Mouse (Mus musculus) T-helper 2 cell (primary cell): Measurements from ENCODE around the gene Nectin4.
"Not testable (repeated sequence)": the region's sequence is repeated elsewhere in the genome, so short reads cannot be mapped to it uniquely, and the experiment has no call there.

Experiments used
- in situ Hi-C: fragments of 300-600 bp; cut with MboI, MseI; formaldehyde crosslinking; loops from one replicate; pipeline ENCODE4 v1.15.1; 2025; ENCODE audit warnings: high pct_unique_total_duplicates

Nectin4 gene

DNA sequence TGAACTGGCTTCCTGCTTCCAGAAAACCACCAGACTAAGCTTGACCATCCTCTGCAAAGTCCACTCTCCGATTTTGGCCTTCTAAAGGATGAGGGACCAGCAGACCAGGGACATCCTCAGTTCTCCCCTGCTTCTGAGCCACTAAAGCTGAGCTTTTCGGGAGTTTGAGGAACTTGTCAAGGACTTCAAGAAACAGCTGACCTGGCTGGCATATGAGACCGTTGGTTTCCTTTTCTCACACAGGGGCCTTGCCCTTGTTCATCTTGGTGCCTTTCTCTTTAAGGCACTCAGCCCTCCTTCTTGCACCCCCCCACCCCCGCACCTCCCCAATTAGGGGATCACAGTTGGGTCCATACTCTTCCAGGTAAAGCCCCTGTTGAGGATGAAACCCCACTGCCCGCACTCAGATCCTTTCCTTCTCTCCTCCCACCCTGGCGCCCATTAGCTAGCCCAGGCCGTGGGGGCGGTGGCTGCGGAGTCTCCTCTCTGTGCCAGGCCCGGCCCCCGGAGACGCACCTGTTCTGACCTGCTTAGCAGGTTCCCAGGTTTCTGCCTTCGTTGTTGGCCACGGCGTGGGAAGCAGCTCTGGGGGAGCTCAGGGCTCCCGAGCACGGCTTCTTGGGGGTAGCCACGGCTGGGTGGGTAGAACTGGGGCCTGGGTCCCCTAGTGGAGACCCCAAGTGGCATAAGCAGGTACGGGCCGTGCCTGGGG, at the start of gene Nectin4:
TSS of gene Nectin4 (plus strand) at position 255 of the 712 bp plus-strand sequence.
- in situ Hi-C loops = loop anchor here (10.0 kb wide), 1 partner anchor 105 kb away; no protein-coding TSS in a partner anchor

DNA sequence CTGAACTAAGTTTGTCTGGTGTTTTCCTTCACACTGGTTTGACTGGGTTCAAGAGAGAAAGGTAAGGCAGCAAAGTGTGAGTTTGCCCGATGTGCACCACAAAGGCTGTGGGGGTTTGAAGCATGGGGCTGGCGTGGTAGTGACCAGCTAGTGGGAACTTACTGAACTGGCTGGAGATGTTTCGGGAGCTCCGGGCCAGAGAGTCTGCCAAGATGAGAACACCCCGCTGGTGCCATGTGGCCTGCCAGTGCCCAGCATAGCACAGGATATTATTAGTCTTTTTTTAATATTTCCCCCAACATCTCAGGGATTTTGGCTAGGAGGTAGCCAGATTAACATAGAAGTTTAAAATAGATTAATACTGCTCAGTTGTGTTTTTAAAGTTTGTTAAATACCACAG, 49.7 kb upstream of the Nectin4 start:
- in situ Hi-C loops = no loop called here

DNA sequence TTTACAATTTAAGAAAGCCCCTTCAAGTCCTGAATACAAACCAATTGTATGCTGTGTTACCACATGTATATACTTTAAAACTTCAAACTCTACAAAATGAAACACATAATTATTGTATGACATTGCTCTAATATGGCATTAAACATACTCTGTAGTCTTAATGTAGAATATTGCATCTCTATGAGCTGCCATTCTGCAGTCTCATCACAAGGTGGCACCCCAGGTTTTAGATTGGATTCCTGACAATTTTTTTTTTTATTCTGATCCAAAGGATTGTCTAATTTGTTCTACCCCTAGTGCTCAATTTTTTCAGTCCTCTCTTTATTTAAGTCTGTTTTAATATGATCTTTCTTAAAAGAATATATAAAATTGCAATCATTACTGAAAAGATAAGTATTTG, 48.5 kb upstream of the Nectin4 start:
- in situ Hi-C loops = no loop called here

DNA sequence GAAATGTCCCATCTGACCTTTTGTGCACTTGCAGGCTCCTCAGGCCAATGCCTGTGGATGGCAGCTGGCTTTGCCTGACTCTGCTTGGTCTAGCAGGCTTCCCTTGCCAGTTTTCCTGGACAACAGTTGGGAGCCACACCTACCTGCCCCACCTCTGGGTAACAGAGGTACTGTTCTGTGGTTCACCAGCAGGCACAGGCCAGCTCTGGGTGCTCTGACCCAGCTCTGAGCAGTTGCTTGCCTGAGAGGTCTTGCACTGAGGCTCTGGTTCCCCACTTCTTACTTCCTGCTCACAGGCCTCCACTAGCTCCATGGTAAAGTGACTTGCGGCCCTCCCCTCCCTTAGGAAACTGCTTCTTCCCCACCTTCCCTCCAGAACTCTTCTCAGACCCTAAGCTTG, 47.9 kb upstream of the Nectin4 start:
- in situ Hi-C loops = no loop called here

DNA sequence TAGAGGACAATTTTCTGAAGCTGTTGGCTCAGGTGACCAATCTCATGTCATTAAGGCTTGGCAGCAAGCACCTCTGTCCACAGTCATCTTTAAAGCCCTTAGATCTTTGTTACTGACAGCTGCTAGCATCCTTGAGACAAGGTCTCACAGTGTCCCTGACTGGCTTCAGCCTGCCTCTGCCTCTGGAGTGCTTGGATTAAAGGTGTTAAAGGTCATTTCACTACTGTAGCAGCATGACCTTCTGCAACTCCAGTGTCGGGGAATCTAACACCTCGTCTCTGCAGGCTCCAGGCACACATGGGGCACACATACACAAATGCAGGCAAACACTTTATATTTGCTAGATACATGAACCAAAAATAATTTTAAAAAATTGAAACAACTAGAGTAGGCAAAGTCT, 44.3 kb upstream of the Nectin4 start:
- in situ Hi-C loops = no loop called here

DNA sequence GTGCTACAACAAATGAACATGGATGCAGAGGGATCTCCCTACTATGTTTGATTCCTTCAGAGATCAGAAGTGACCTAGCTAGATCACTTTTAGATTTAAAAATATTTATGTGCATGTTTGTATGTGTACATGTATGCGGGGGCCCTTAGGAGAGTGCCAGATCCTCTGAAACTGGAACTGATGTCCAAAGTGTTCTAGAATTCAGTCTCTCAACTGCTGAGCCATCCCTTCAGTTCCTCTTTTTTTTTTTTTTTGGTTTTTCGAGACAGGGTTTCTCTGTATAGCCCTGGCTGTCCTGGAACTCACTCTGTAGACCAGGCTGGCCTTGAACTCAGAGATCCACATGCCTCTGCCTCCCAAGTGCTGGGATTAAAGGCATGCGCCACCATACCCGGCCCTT, 43.3 kb upstream of the Nectin4 start:
- in situ Hi-C loops = not testable (repeated sequence)

DNA sequence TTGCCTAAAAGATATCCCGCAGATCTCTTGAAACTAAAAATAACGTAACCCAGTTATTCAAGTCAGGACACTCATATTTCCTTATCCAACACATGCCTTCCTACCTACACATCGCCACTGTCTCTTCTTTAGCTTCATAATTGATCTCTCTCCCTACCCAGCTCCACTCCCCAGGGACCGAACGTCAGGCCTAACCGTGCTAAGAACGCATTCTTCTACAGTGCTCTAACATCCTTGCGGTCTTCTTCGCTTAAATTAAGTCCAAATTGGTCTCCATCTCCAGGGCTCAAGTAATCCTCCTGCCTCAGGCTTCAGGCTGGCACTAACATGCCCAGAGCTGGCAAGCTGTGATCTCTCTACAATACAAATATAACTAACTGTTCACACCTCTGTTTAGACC, 41.7 kb upstream of the Nectin4 start:
- in situ Hi-C loops = no loop called here

DNA sequence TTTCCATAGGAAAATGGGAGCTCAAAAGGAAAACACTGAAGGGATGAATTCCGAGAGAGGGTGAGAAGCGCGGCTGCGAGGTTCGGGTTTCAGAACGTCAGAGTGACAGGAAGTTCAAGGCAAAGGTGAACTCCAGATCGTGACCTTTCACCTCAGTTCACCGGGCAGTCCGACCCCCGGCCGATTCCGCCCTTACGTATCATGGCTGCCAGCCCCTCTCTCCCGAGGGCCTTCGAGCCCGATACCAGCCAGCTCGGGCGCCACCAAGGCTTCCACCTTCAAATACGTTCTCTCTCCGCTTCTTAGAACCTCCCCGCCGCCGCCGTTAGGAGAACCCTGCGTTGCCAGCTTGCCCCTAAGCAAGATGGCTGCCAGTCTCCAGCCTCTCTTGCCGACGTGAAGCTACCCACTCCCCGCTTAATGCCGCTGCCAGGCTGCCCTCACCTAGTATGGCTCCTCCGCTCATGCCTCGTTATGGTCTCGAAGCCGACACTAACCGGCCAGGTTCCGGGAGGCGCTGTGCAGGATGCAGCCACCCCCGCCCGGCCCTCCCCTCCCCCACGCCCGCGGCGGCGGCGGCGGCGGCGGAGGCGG, 41.0 kb upstream of the Nectin4 start, which contains the start of gene Dedd:
TSS of gene Dedd (plus strand) at position 307 of the 594 bp plus-strand sequence.
- in situ Hi-C loops = no loop called here

DNA sequence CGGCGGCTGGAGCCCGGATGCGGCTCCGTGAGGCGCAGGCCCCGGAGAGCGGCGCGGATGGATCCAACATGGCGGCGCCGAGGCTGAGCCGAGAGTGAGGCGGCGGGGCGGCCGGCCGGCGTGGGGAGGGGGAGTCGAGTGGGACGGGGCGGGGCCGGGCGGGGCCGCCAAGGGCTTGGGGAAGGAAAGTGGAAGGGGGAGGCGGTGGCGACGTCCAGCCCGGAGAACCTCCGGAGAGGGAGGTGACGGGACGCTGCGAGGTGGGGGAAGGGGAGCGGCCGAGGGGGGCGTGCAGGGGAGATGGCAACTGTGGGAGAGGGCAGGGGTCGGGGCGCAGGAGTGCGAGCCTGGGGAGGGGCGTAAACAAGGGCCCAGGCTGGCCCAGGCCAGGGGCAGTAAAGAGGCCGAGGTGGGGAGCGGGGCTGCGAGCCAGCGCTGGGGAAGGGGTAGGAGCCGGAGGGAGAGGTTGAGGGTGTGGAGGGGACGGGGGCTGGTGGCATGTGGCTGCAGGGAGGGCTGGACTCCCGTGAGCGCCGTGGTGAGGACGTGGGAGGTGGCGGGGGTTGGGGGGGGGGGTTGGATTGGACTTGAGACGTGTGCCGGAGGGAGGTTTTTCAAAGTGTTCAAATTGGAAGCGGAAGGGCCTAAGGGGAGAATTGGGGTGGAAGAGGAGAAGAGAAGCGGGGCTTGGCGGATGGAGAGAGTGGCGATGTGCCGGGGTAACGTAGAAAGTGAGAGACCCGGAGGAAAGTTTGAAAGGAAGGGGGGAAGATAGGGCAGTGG, 40.3 kb upstream of the Nectin4 start:
- in situ Hi-C loops = no loop called here

DNA sequence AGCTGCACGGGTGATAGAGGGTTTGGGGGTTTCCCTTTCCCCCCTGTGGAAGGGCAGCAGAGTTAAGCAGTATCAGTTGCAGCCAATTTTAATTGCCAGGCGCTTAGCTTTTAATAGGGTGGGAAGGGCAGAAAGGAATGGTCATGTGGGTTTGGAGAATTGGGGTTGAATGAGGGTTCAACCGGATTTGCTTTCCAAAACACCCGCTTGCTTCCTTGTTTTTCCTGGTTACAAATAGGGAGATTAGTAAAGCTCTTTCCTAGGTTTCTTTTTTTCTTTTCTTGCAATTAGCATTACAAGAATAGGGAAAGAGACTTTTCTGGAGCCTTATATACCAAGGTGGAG, 39.7 kb upstream of the Nectin4 start:
- in situ Hi-C loops = no loop called here

DNA sequence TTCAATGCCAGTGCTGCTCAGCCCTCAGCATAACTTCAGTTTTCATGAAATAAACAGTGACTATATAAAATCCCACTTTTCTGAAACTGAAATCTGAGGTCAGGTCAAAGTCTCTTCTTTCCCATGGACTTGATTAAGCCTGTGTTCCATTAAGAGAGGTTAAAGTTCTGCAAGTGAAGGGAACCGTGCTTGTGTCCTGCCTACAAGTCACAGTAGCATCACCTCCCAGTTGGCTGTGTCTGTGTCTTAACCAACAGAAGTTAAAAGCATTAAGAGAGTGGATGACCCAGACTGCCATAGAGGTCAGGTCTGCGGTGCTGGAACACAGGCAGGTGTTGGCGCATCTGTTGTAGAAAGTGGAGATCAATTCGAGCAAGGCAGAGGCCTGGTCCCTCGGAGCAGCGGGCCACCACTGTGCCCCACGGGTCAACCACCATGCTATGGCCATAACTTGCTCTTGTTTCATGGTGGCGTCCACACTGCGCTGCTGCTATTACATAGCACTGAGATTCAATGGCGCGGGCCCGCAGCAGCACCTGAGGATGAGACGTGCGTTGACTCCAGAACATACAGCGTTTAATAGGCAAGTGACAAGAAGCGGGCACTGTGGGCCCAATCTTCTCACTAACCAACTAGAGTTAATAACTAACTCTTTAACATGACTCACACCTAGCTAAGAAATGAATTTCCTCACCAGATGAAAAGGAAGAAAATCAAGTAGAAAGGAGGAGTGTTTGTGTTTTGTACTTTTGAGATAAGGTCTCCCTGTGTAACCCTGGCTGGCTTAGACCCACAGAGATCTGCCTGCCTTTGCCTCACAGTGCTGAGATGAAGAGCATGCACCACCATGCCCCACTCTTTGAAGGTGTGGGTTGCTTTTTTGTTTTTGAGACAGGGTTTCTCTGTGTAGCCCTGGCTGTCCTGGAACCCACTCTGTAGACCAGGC, 27.4 kb upstream of the Nectin4 start:
- in situ Hi-C loops = no loop called here

DNA sequence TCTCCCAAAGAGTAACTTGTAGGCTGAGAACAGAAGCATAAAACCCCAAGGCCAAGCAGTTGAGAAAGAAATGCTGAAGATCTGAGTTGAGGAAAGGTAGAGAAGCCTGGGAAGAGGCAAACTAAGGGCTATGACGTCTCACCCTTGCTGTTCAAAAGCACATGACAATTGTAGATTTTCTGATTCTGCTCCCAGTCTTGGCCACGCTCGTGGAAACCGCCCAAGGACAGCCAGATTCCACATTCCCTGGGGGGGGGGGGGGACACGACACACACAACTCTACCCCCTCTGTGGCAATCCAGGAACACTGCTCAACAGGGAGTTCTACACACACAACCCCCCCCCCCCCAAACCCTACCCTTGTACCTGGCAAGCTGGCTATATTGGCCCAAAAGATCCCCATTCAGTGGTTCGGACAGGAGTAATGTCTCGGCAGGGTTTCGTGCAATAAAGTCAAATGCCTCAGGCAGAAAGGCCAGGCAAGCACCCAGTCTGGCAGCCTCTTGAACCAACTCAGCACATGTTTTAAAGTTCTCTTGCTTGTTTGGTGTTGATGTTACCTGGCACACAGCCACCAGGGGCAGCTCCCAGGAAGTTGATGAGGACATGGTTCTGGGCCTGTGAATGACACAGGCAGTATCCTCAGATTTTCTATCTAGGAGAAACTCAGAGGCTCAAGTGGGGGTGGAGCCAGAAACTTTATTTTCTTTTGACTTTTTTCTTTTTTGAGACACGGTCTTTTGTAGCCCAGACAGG, 25.8 kb upstream of the Nectin4 start:
- in situ Hi-C loops = no loop called here

DNA sequence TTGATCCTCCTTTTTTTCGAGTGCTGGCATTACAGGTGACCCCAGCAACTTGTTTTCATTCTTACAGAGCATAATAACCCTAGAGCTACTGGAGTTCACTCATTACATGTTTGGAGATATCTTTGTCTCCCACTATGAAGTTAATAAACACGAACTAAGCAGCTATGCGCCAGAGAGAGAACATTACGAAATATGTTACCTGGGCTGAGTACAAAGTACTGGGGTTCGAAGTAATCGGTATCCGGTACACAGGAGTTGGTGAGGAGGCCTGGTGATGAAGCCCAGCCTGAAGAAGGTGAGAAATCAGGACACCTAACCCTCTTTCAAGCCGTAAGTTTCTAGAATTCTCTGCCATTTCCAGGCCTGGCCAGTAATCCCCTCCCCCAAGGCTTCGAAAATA, 25.2 kb upstream of the Nectin4 start:
- in situ Hi-C loops = loop anchor here (5.0 kb wide), 1 partner anchor 62 kb away; the partner anchor contains the start of gene Ppox

DNA sequence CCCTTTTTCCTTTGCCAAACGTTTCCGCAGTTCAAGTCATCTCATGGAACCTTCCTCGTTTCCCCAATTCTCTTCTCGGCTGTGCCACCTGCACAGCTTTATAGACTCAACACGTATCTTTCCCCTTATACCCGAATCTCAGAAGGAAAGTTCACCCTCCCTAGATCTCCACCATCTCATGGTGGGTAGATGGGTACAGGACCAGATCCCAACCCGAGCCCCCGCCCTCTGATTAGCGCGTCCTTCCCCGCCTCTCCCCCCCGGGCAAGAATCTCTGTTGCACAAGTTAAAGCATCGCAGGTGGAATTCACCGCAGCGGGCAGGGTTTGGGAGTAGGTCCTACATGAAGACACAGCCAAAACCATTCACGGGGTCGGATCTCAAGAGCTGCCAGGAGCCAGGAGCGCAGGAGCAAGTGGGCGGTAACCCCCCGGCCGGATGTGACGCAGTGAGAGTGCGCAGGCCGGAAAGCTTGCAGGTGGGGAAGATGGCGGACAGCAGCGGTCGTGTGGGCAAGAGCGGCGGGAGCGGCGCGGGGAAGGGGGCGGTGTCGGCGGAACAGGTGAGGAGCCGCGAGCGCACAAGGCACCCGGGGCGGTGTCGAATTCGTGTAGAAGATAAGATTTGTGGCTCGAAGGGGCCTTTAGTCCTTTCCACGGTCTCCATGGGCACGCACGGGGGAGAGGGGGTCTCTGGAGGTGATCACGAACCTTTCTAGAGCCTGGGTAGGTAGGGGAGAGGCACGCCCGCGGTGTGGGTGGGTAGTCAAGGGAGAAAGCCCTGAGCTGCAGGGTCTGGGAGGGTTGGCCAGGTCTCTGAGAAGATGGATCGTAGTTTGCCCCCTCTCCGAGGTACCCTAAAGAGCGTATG, 24.4 kb upstream of the Nectin4 start, which contains the start of the genes Nit1 and Pfdn2:
TSS of gene Nit1 (minus strand) at position 422 of the 870 bp plus-strand sequence.
TSS of gene Pfdn2 (plus strand) at position 446 of the 870 bp plus-strand sequence.
- in situ Hi-C loops = loop anchor here (5.0 kb wide), 1 partner anchor 63 kb away; the partner anchor contains the start of gene Ppox

DNA sequence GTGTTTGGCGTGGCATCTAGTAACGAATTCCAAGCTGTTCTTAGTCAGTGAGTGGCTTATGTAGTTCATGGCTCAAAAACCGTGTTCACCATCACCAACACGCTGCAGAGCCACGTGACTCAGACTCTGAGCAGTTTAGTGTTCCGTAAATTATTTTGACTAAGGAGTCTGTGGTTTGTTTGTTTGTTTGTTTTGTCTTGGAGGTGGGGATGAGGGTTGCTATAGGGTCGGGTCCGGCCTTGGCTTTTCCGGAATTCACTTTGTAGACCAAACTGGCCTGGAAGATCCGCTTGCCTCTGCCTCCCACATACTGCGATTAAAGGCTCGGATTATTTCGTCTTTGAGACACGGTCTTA, 23.8 kb upstream of the Nectin4 start:
- in situ Hi-C loops = loop anchor here (5.0 kb wide), 1 partner anchor 64 kb away; the partner anchor contains the start of gene Ppox

DNA sequence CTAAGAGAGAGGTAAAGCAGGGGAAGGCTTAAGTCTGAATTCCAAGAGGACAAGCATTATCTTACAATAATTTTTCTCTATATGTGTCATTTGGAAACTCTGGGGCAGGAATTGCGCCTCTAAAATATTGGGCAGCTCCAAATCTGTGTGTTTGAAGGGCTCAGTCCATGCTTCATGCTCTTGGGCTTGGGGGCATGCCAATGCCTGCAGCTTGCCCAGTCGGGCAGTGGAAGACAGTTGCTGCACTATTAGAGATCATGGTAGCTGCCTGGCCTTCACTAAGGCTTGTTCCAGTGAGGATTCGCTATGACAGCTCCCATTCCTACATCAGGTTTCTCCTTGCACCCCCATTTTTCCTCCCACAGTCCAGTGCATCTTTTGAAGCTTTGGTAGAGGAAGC, 21.2 kb upstream of the Nectin4 start:
- in situ Hi-C loops = loop anchor here (5.0 kb wide), 1 partner anchor 66 kb away; the partner anchor contains the start of gene Ppox

DNA sequence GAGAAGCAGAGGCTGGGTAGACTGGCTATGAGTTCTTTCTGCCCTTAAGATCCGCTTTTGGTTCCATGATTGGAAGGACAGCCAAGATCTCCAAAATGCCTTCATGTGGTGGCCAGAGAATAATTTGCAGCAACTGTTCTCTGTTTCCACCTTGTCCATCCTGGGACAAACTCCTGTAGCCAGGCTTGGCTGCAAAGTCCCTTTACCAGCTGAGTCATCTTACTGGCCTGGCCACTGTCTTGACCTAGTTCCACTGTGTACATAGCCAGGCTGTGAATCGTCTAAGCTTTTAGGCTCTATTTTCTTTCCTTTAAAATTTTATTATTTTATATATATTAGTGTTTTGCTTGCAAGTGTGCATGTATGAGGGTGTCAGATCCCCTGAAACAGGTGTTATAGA, 20.7 kb upstream of the Nectin4 start:
- in situ Hi-C loops = loop anchor here (5.0 kb wide), 1 partner anchor 67 kb away; the partner anchor contains the start of gene Ppox

DNA sequence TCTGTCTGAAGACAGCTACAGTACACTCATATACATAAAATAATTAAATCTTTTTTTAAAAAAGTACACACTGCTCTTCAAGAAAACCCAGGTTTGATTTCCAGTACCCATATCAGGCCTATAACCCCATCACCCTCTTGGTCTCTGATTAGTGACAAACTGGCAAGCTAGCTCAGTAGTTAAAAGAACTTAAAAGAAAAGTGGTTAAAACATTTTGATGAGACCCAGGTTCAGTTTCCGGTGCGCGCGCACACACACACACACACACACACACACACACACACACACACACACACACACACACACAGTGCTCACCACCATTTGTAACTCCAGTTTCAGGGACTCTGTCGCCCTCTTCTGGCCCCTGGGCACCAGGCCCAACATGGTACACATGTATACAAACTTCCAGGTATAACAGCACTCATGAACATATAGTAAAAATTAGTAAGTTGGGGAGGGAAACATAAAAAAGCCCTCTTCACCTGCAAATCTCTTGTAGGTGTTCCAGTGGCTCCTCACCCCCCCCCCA, 14.0 kb upstream of the Nectin4 start:
- in situ Hi-C loops = no loop called here

DNA sequence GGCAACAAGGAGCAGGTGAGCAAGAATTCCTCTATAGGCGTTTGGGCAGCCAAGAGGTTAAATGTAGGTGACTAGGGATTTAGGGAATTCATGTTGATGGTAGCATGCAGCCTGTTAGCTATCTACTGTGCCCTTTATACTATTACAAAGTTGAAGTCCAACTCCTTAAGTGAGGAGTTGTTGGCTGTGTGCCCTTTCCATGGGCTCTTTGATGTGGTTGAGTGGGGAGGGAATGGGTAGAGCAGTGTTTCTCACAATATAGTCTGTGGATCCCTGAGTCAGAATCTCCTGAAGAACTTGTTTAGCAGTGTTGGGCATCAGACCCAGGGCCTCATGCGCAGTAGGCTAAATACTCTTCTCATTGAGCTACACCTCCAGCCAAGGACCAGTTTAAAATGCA, 13.1 kb upstream of the Nectin4 start:
- in situ Hi-C loops = no loop called here
